ENCODE assay signal across 17 mouse cellular contexts in the genomic region with DNA sequence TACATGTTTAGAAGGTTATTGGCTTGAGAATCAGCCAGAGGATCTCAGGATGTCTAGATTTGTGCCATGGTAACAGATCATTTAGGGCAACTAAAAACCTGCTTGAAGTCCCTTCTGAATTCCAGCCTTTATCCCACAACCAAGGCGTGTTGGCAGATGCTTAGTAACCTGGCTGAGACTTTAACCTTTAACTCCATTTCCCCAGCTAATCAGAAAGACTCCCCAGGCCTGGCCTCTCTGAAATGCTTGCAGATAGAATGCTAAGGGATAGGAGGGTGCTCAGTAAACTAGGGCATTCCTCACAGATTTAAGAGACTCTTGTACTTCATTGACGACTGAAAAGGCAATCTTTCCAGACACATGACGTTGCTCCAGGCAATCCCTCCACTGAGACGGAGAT.
"Had no signal": no experiment of that assay in that cellular context is flagged by ENCODE, and none has a peak within 500 bp of the region (broad histone marks: within the 10 kb centered on the region; RNA-seq: fewer than 3 reads in every experiment).

No protein-coding gene starts in this region.

- H3K4me3 ChIP-seq: midbrain, embryonic 10.5 days; midbrain, embryonic 13.5 days; myocyte; neural tube, embryonic 13.5 days; neural tube, embryonic 15.5 days had no signal

- DNase-seq: lung, adult 18-20 months; lung, embryonic 14.5 days; lung, postnatal 10 days; lung, postnatal 4 days; right cerebral cortex, adult 18-20 months; right cerebral cortex, postnatal 25 days; right cerebral cortex, postnatal 4 days; spleen, adult 18-20 months; thymus, adult 18-20 months; thymus, postnatal 14 days; thymus, postnatal 36 days had no signal

- H3K4me1 ChIP-seq: midbrain, embryonic 13.5 days; neural tube, embryonic 13.5 days; neural tube, embryonic 15.5 days had no signal

- H3K9ac ChIP-seq: liver, embryonic 14.5 days; lung, embryonic 14.5 days; midbrain, embryonic 13.5 days; neural tube, embryonic 13.5 days; neural tube, embryonic 15.5 days had no signal

- H3K27ac ChIP-seq: liver, embryonic 14.5 days; midbrain, embryonic 10.5 days; midbrain, embryonic 13.5 days; neural tube, embryonic 13.5 days; neural tube, embryonic 15.5 days had no signal

- H3K9me3 ChIP-seq: midbrain, embryonic 10.5 days; midbrain, embryonic 13.5 days; neural tube, embryonic 13.5 days; neural tube, embryonic 15.5 days had no signal

- H3K36me3 ChIP-seq: midbrain, embryonic 10.5 days; midbrain, embryonic 13.5 days; neural tube, embryonic 13.5 days; neural tube, embryonic 15.5 days had no signal

- ATAC-seq: midbrain, embryonic 13.5 days had no signal

- H3K27me3 ChIP-seq: midbrain, embryonic 13.5 days; neural tube, embryonic 13.5 days; neural tube, embryonic 15.5 days had no signal

- H3K4me2 ChIP-seq: lung, embryonic 14.5 days; midbrain, embryonic 13.5 days; neural tube, embryonic 13.5 days; neural tube, embryonic 15.5 days had no signal
